Mouse (Mus musculus): ENCODE results near the gene Bbs10.

The Bbs10 gene

GRCm38 (mm10) chr10:111329326-111329725 lies 30.8 kb downstream of the Bbs10 start:
- DNase-seq = no peak

- no peak for DNase-seq
These were observed 36.4 kb downstream of the Bbs10 start for GRCm38 (mm10) chr10:111334902-111335301.

- no peak for DNase-seq
These were observed 37.3 kb downstream of the Bbs10 start for GRCm38 (mm10) chr10:111335517-111336352.

GRCm38 (mm10) chr10:111336353-111336713 lies 37.9 kb downstream of the Bbs10 start:
- DNase-seq = no peak

- DNase-seq = no peak
These were observed 40.8 kb downstream of the Bbs10 start for GRCm38 (mm10) chr10:111339296-111339695.

GRCm38 (mm10) chr10:111341761-111342160 lies 43.3 kb downstream of the Bbs10 start:
- DNase-seq = no peak

- DNase-seq = no peak
These were observed 45.1 kb downstream of the Bbs10 start for GRCm38 (mm10) chr10:111343555-111343954.

GRCm38 (mm10) chr10:111348263-111348662 lies 49.8 kb downstream of the Bbs10 start:
- no peak for DNase-seq
